Mouse (Mus musculus) ES-Bruce4 (cell line): ENCODE results near the gene Olfr544. TPM values are rescaled to one million over a fixed set of nuclear protein-coding genes. Genes with fewer than 3 reads are reported as not detected.

Experiments used
- H3K27ac ChIP-seq: 2 replicates; pipeline ENCODE4 v1.5.1; 2012; ENCODE audit warnings: low read length, inconsistent platforms; ENCODE audit not compliant: insufficient read depth
- H3K27me3 ChIP-seq: 2 replicates; pipeline ENCODE4 v1.6.1; 2012; ENCODE audit warnings: mild to moderate bottlenecking, low read length, inconsistent platforms; ENCODE audit not compliant: control insufficient read depth, poor library complexity, insufficient read depth, severe bottlenecking
- H3K36me3 ChIP-seq: 2 replicates; pipeline ENCODE4 v1.6.1; 2012; ENCODE audit warnings: inconsistent platforms, mild to moderate bottlenecking, low read length, moderate library complexity; ENCODE audit not compliant: control insufficient read depth, poor library complexity, insufficient read depth, severe bottlenecking
- H3K4me1 ChIP-seq: one replicate; pipeline ENCODE4 v1.8.1; 2011; ENCODE audit warnings: low read length; ENCODE audit not compliant: control insufficient read depth, insufficient read depth
- H3K4me3 ChIP-seq: 2 replicates; pipeline ENCODE4 v1.5.1; 2011; ENCODE audit warnings: low read depth, mild to moderate bottlenecking, low read length
- H3K9ac ChIP-seq: 2 replicates; pipeline ENCODE4 v1.6.1; 2012; ENCODE audit warnings: low read depth, mild to moderate bottlenecking, inconsistent platforms; ENCODE audit not compliant: poor library complexity, severe bottlenecking
- H3K9me3 ChIP-seq: replicated peaks from 2 replicates; pipeline ENCODE4 v1.6.1; 2012; ENCODE audit warnings: mild to moderate bottlenecking, low read length, inconsistent platforms; ENCODE audit not compliant: control insufficient read depth, poor library complexity, insufficient read depth, severe bottlenecking
- CTCF ChIP-seq: IDR thresholded peaks from one replicate; pipeline ENCODE4 v1.8.1; 2011; ENCODE audit warnings: low read depth, low read length
- EP300 ChIP-seq: IDR thresholded peaks from 2 replicates; pipeline ENCODE4 v1.6.1; 2011; ENCODE audit warnings: low read depth, low read length; ENCODE audit not compliant: insufficient read depth
- POLR2A ChIP-seq: IDR thresholded peaks from one replicate; pipeline ENCODE4 v1.8.1; 2011; ENCODE audit warnings: low read length; ENCODE audit not compliant: insufficient read depth
- polyA plus RNA-seq: library from polyadenylated mRNA; stranded (reverse); fragments of >200 nt; gene quantifications from 2 replicates; pipeline ENCODE4 v1.2.4, GENCODE M21; 2011; ENCODE audit warnings: low read depth; ENCODE audit not compliant: missing spikeins, insufficient read depth, insufficient read length

The Olfr544 gene
- polyA plus RNA-seq, 1 experiment: not detected

DNA sequence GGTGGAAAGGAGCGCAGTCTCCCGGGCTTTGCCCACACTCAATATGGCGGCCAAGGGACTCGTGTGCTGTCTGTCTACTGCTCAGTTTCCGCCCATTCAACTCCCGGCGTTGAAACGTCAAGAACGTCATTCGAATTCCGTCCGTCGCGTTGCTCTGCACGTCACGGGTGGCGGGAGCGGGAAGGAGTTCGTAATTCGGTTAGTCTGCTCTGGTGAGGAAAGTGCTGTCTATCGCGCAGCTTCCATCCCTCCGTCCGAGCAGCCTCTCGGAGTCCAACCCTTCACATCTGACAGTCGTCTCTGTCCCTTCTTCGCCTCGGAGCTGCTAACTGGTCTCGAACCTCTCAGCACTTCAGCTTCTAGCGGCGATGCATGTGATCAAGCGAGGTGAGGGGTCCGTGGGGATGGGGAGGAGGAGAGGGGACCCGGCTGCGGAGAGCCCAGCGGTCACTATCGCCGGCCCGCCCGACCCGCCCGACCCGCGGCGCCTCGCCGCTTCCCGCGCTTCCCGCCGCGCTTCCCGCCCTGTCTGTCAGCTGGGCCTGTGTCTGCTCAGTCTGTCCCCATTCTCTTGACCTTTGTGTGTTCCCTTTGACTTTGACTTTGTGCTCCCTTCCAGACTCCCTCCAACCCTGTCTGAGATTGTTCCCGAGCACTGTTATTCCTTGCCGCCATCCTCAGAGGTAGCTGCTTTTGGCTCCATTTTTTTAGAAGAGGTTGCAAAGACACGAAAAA lies 46.3 kb downstream of the Olfr544 start, which contains the start of gene Rrm1:
Rrm1 (plus strand) TSS at position 39 of the 735 bp plus-strand sequence.
- Histone ChIP-seq H3K4me3 (peak within 1 kb of the TSS; percentile 90), H3K27ac (peak within 1 kb of the TSS; percentile 46), H3K9me3 (no peaks in the 10 kb centered on the region), H3K9ac (peak within 1 kb of the TSS; percentile 87), H3K36me3 (peaks cover 24% of the 10 kb centered on the region), H3K27me3 (no peaks in the 10 kb centered on the region), H3K4me1 (no peaks in the 10 kb centered on the region)
- TF ChIP-seq POLR2A (peak; percentile 41), CTCF (no peak), EP300 (peak; percentile 75)

DNA sequence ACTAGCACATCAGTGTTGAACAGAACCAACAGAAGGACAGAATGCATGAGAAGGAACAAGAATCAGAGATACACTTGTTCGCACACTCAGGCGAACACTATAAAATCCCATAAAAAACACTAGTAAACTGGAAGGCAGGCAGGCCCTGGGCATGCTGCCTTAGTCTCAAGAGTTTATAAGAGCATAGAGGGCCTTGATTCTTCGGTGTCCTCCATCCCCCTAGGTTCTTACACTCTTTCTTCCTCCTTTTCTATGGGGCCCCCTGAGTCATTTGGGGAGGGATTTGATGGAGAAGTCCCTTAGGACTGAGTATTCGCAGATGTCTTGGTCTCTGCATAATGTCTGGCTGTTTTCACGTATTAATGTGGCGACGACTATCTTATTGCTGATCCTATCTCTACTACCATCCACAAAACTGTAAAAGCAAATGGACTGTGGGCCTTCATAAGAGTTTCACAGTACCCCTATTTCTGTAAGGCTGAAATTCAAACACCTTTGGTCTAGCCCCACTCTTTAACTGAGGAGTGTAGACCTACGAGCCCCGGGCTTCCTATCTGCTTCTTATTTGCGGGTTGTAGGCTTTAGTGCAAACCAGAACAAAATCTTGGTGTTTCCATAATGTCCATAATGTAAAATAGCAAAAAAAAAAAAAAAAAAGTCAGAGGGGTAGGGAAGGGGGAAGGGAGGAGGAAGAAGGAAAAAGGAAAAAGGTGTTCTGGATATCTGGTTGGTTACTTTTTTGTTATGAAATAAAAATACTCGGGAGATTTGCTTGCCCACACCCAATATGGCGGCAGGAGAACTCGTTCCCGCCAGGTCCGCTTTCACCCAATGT lies 47.1 kb downstream of the Olfr544 start:
- Histone ChIP-seq H3K9me3 (no peaks in the 10 kb centered on the region), H3K4me3 (no peak overlapping the region), H3K9ac (peak overlapping the region; percentile 44), H3K36me3 (peaks cover 17% of the 10 kb centered on the region; the same call in 1 of the 2 replicates), H3K27me3 (no peaks in the 10 kb centered on the region), H3K27ac (peak overlapping the region; percentile 9), H3K4me1 (no peaks in the 10 kb centered on the region)
- no peak for TF ChIP-seq POLR2A
- no peak for TF ChIP-seq CTCF
- TF ChIP-seq EP300: no peak

DNA sequence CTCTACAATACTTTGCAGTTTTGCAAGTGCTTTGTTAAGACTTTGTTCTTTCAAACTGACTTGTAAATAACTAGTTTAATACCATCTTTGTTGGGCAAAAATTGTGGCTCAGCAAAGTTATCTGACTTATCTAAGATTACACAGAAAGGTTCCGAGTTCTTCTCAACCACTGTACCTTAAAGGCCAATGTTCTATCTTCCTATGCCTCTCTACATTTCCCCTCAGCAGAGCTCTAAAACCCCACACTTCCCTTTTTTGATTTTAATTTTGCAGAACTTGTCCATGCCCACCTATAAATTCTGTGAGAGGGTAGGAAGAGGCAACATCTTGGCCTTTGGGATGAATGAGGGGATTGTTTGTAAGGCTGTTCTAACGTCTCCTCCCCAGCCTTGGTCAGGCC lies 53.8 kb downstream of the Olfr544 start:
- no peak overlapping the region for H3K4me3 ChIP-seq
- H3K36me3 ChIP-seq: no peaks in the 10 kb centered on the region
- no peaks in the 10 kb centered on the region for H3K9me3 ChIP-seq
- no peaks in the 10 kb centered on the region for H3K4me1 ChIP-seq
- H3K27me3 ChIP-seq: no peaks in the 10 kb centered on the region
- TF ChIP-seq POLR2A: no peak
- no peak for TF ChIP-seq EP300
- TF ChIP-seq CTCF: no peak
- no peak overlapping the region for H3K27ac ChIP-seq
- H3K9ac ChIP-seq: no peak overlapping the region

Other genes with a start within 250 kb of the Olfr544 start
- 20.0 and 20.4 TPM in 2 replicates for gene Rhog, start 232.3 kb downstream of the Olfr544 start, polyA plus RNA-seq
- 26.0 and 28.9 TPM in 2 replicates for gene Stim1, start 220.5 kb downstream of the Olfr544 start, polyA plus RNA-seq
- gene Rrm1, start 46.6 kb downstream of the Olfr544 start, polyA plus RNA-seq: 157 and 167 TPM in 2 replicates
- not detected in 2 replicates for gene Olfr543, start 6.6 kb downstream of the Olfr544 start, polyA plus RNA-seq
- gene Olfr545, start 11.3 kb upstream of the Olfr544 start, polyA plus RNA-seq: not detected in 2 replicates
- gene Olfr547, start 46.4 kb upstream of the Olfr544 start, polyA plus RNA-seq: not detected in 2 replicates
- gene Olfr548-ps1, start 52.6 kb upstream of the Olfr544 start, polyA plus RNA-seq: not detected in 2 replicates
- not detected in 2 replicates for gene Olfr549, start 61.6 kb upstream of the Olfr544 start, polyA plus RNA-seq
- 8.6 and 9.9 TPM in 2 replicates for gene Trim21, start 77.2 kb upstream of the Olfr544 start, polyA plus RNA-seq
- gene Olfr550, start 83.1 kb upstream of the Olfr544 start, polyA plus RNA-seq: not detected in 2 replicates
- gene Olfr551, start 103.6 kb upstream of the Olfr544 start, polyA plus RNA-seq: not detected in 2 replicates
- not detected in 2 replicates for gene Olfr552, start 109.5 kb upstream of the Olfr544 start, polyA plus RNA-seq
- not detected in 2 replicates for gene Olfr553, start 129.9 kb upstream of the Olfr544 start, polyA plus RNA-seq
- not detected in 2 replicates for gene Olfr554, start 150.1 kb upstream of the Olfr544 start, polyA plus RNA-seq
- not detected in 2 replicates for gene Olfr555, start 170.5 kb upstream of the Olfr544 start, polyA plus RNA-seq
- not detected in 2 replicates for gene Olfr556, start 176.6 kb upstream of the Olfr544 start, polyA plus RNA-seq
- gene Trim68, start 199.0 kb upstream of the Olfr544 start, polyA plus RNA-seq: 7.6 and 9.9 TPM in 2 replicates
- not detected in 2 replicates for gene Olfr557, start 207.6 kb upstream of the Olfr544 start, polyA plus RNA-seq
- gene Olfr558, start 213.9 kb upstream of the Olfr544 start, polyA plus RNA-seq: not detected in 2 replicates
- not detected in 2 replicates for gene Olfr33, start 230.8 kb upstream of the Olfr544 start, polyA plus RNA-seq
- not detected in 2 replicates for gene Olfr559, start 239.2 kb upstream of the Olfr544 start, polyA plus RNA-seq